Mouse (Mus musculus) gastrocnemius, adult 2 months (tissue): ENCODE measurements around the gene Fig4. TPM values are rescaled to one million over a fixed set of nuclear protein-coding genes. Genes with fewer than 3 reads are reported as not detected.
A peak's percentile ranks its signal among the peaks of the same experiment; 100 is the strongest.

Source experiments
- DNase-seq: peaks from one replicate; pipeline ENCODE4 v3.0.0; 2022
- H3K27ac ChIP-seq: fragments of 200-600 bp; 2 replicates; pipeline ENCODE4 v1.8.1; 2022; ENCODE audit warnings: mild to moderate bottlenecking
- H3K4me3 ChIP-seq: fragments of 200-600 bp; 2 replicates; pipeline ENCODE4 v1.8.1; 2022; ENCODE audit warnings: mild to moderate bottlenecking, moderate library complexity
- CTCF ChIP-seq: fragments of 200-600 bp; IDR thresholded peaks from 2 replicates; pipeline ENCODE4 v1.8.1; 2022; ENCODE audit warnings: antibody characterized with exemption, mild to moderate bottlenecking, moderate library complexity
- intact Hi-C: fragments of 180-260 bp; cut with DNase I; formaldehyde crosslinking; loops from one replicate; pipeline ENCODE4 v1.15.1; 2025
- long read RNA-seq, 2 experiments: library from polyadenylated mRNA; stranded (forward); transcript quantifications; one replicate each; pipeline ENCODE4 v2.0.0; 2021
- total RNA-seq, 2 experiments: library from RNA; stranded (reverse); gene quantifications; 2 replicates each; pipeline ENCODE4 v1.2.3; 2021

Gene Fig4
- 1 to 10 TPM; 6.1 to 6.8 TPM for total RNA-seq
- long read RNA-seq, experiment 1, transcript Fig4-201 (23 exons, 3,282 nt): major isoform, 16 of 17 reads
- long read RNA-seq, experiment 1, partial matches to known transcripts: 1 of 17 reads
- long read RNA-seq, experiment 1, other reads (novel, unspliced or antisense): 0 of 17 reads
- long read RNA-seq, experiment 2, transcript Fig4-201 (23 exons, 3,282 nt): major isoform, 13 of 14 reads
- long read RNA-seq, experiment 2, partial matches to known transcripts: 1 of 14 reads
- long read RNA-seq, experiment 2, other reads (novel, unspliced or antisense): 0 of 14 reads

DNA sequence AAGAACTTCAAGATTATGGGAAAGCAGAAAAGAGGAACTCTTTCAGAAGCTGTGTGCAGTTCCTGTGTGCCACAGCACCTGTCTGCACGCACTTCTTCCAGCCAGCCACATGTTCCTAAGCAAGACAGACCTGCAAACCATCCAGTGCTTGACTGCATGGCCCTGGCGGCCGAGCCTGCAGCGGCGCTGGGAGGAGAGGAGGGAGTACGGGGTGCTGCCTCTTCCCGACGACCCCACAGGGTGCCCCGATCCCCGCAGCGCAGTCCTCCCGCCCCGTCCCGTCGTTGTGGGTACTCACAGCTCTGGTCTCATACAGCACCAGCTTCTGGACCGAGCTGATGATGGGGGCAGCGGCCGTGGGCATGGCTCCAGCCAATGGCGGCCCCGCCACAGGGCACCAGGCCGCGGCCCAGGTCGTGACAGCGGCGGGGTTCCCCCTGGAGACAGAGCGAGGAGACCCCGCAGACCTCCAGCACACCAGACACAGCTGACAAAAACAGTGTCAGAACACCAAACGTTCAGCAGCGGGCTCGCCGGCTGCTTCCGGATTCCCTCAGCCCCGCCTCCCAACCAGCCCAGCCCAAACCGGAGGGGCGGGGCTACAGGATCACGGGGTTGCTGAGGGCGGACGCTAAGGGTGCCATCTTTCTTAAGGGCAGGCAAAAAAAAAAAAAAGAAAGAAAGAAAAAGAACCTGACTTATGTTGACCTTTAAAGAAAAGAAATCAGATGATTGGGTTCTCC is at the start of gene Fig4:
Fig4 (minus strand) TSS at position 572 of the 743 bp plus-strand sequence.
- intact Hi-C loops: loop anchor here (10.0 kb wide), 3 partner anchors 202 to 418 kb away; partner anchors contain the start of genes Cdc40 and Wasf1
- peak; percentile 92 for DNase-seq
- H3K27ac ChIP-seq: peak within 1 kb of the TSS; percentile 90
- 0 out of 2 replicates have a peak, but pooled peaks have one; percentile 2 for TF ChIP-seq CTCF
- peak within 1 kb of the TSS; percentile 98 for H3K4me3 ChIP-seq

DNA sequence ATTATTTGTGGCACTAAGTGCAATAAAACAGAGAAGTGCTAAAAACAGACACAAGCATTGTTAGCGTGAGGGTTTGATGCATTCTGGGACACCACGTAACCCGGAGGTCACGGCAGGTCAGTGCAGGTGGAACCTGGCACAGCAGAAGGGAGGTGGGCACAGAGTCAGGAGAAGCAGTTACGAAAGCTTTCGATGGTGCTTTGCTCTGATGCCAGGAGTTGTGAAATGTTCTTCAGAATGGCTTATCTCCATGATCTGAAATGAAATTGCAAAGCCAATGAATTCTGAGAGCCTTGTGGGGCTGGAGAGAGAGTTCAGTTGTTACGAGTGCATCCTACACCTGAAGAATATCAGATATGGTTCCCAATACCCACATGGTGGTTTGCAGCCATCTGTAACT is 38.3 kb upstream of the Fig4 start:
- no peak for DNase-seq
- intact Hi-C loops: no loop called here
- H3K4me3 ChIP-seq: no peak overlapping the region
- no peak for TF ChIP-seq CTCF
- H3K27ac ChIP-seq: no peak overlapping the region

- intact Hi-C loops: no loop called here
- no peak for DNase-seq
- Histone ChIP-seq H3K27ac (no peak overlapping the region), H3K4me3 (no peak overlapping the region)
- TF ChIP-seq CTCF: no peak
Measured at GRCm38 (mm10) chr10:41332533-41333043, 29.5 kb upstream of the Fig4 start.

DNA sequence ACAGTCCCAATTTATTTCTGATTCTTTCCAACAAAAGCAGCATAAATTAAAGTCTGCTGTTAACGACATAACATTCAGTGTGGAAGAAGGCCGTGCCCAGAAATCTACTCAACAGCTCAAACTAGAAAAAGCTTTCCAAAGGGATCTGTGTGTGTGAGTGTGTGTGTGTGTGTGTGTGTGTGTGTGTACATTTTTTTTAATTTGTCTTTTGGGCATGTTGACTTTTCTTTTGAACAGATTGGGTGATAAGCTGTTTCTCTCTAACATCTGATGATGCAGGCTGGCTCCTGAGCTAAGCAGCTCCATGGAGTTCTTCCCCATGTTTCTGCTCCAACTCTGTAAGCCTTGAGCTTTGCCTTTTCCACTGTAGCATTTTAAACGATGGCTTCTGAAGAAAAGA is 12.8 kb upstream of the Fig4 start:
- intact Hi-C loops: no loop called here
- no peak overlapping the region for H3K27ac ChIP-seq
- TF ChIP-seq CTCF: no peak
- H3K4me3 ChIP-seq: no peak overlapping the region
- no peak for DNase-seq

DNA sequence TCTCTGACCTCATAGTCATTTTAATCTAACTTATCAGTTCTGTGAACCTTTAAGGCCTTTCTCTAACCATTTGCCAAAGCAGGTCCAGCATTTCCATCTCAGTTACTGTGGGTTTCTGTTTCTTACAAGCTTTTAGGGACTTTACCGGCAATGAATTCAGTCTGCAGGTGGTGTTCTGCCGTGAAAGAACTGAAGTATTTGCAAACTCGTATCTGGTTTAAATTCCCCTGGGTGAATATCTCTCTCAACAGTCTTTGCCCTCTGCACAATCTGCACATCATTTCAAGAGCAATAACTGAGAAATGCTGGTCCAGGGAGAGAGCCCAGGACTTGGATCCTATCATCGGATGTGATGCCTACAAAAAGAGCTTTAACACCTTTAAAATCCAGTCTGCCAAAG is 5.1 kb upstream of the Fig4 start:
- intact Hi-C loops: loop anchor here (10.0 kb wide), 3 partner anchors 197 to 423 kb away; partner anchors contain the start of genes Cdc40 and Wasf1
- no peak for DNase-seq
- Histone ChIP-seq H3K4me3 (no peak overlapping the region), H3K27ac (no peak overlapping the region)
- TF ChIP-seq CTCF: no peak

DNA sequence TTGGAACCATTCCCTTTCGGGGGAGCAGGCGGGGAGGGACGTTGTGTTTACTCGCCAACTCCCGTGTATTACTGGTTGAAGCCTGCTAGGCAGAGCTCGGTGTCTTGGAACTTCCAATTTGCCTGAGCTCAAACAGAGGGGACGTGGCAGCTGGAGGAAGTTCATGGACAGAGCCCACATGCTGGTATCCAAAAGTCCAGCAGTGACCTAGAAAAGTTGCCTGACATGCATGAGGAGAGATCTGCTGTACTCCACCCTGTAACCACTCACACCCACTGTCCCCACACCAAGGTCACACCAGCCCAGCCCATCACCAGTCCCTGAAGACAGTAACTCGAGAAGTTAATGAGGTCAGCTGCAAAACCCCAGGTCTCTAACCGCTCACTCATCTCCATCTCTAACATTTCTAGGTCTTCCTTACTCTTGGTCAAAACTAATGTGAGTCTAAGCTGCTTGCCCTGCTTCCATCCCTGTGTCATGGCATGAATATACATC is 1.9 kb upstream of the Fig4 start:
- intact Hi-C loops: loop anchor here (10.0 kb wide), 3 partner anchors 200 to 420 kb away; partner anchors contain the start of genes Cdc40 and Wasf1
- no peak for TF ChIP-seq CTCF
- peak; percentile 45 for DNase-seq
- no peak overlapping the region for H3K4me3 ChIP-seq
- H3K27ac ChIP-seq: no peak overlapping the region

- DNase-seq: peak; percentile 90
- intact Hi-C loops: loop anchor here (10.0 kb wide), 3 partner anchors 201 to 419 kb away; partner anchors contain the start of genes Cdc40 and Wasf1
- peak; percentile 76 for TF ChIP-seq CTCF
- Histone ChIP-seq H3K4me3 (peak within 1 kb of the TSS; percentile 98), H3K27ac (peak within 1 kb of the TSS; percentile 90)
Measured at GRCm38 (mm10) chr10:41303639-41304444, 782 bp upstream of the Fig4 start, which contains the start of gene Ak9. Gene Ak9, plus strand, starts transcription at chr10:41303980.

DNA sequence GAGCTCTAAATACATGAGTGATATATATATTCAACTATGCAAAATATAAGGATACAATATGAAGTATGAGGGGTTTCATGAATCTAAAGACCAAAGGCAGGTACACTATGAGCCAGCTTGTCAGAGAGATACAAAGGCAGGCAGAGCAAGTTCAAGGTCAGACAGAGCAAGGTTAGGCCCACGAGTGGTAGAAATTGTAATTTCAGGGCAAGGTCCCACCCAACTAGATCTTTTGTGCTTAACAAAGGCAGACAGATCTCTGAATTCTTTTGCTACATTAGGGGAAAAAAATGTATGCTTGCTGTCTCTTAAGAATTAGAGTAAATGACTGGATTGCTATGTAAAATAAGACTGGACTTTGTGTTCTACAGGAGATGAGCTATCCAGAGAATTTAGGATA is 2.9 kb downstream of the Fig4 start:
- DNase-seq: no peak
- H3K27ac ChIP-seq: no peak overlapping the region
- H3K4me3 ChIP-seq: no peak overlapping the region
- intact Hi-C loops: loop anchor here (10.0 kb wide), 3 partner anchors 205 to 415 kb away; partner anchors contain the start of genes Cdc40 and Wasf1
- no peak for TF ChIP-seq CTCF

DNA sequence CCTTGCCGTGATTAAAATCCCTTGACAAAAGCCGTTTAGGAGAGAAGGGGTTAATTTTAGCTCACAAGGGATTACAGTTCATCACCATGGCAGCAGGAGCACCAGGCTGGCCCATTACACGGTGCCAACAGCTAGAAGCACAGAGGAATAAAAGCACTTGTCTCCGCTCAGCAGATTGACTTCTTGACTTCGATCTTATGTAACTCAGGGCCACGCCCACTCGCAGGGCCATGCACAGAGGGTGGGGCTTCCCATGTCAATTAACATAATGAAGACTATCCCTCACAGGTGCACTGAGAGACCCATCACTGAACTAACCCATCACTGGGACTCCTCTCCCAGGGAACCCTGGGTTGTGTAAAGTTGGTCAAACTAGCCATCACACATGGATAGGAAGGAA is 7.9 kb downstream of the Fig4 start:
- Histone ChIP-seq H3K4me3 (no peak overlapping the region), H3K27ac (no peak overlapping the region)
- no peak for DNase-seq
- intact Hi-C loops: no loop called here
- TF ChIP-seq CTCF: no peak

GRCm38 (mm10) chr10:41294734-41295133 is 8.3 kb downstream of the Fig4 start:
- no peak for TF ChIP-seq CTCF
- intact Hi-C loops: no loop called here
- no peak for DNase-seq
- no peak overlapping the region for H3K27ac ChIP-seq
- H3K4me3 ChIP-seq: no peak overlapping the region

DNA sequence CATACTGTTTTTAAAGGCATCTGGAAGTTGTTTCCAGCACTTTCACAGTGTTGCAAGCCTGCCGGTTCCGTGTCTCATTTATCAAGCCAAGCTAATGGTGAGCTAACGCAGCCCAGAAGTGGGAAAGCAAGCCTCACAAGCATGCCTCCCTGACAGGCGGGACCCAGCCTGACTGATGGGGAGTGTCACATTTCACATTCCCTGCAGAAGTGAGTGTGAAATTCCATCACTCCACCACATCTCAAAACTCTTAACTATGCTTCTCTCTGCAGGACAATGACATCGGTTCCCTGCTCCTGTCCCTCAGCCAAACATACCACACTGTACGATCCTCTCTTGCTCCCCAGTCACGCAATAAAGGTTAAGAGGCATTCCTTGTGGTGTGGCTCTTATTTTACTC is 10.0 kb downstream of the Fig4 start:
- DNase-seq: no peak
- TF ChIP-seq CTCF: no peak
- H3K4me3 ChIP-seq: no peak overlapping the region
- no peak overlapping the region for H3K27ac ChIP-seq
- intact Hi-C loops: no loop called here

DNA sequence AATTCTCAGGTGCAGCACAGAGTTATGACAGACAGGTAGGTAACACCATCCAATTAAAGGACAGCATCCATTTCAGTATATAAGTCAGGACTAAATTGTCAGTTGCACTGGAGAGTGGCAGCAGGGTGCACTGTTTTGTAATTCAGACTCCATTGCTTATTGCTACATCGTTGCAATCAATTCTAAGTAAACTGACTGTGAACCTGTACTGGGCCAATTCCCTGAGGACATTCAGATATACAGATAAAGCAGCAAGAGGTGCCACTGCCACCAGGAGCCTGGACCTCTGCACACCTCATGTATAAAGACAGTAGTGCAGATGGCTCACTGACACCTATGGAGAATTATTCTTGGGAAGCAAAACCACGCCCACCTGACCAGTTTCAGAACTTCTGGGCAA is 12.0 kb downstream of the Fig4 start:
- Histone ChIP-seq H3K27ac (no peak overlapping the region), H3K4me3 (no peak overlapping the region)
- intact Hi-C loops: no loop called here
- no peak for DNase-seq
- TF ChIP-seq CTCF: no peak
